Mouse (Mus musculus) CH12.LX (cell line): ENCODE results near the gene Cd96. TPM values are rescaled to one million over a fixed set of nuclear protein-coding genes. Genes with fewer than 3 reads are reported as not detected.

ENCODE experiments used
- DNase-seq: peaks from one replicate; pipeline ENCODE4 v3.0.0-alpha.2; 2013; ENCODE audit errors: extremely low read depth
- H3K27ac ChIP-seq: 2 replicates; pipeline ENCODE4 v1.5.1; 2012; ENCODE audit warnings: low read depth, mild to moderate bottlenecking, control low read depth, moderate library complexity; ENCODE audit not compliant: insufficient read depth
- H3K27me3 ChIP-seq: replicated peaks from 2 replicates; pipeline ENCODE3; 2012; ENCODE audit warnings: inconsistent platforms
- H3K36me3 ChIP-seq, 2 experiments: replicated peaks in 1 of 2; 2 replicates each; pipeline versions ENCODE3 to v1.6.1; 2012; ENCODE audit warnings: inconsistent platforms in 1 of 2, low read length in 1 of 2, mild to moderate bottlenecking in 1 of 2, mixed read lengths in 1 of 2, moderate library complexity in 1 of 2; ENCODE audit not compliant: control insufficient read depth in 1 of 2, insufficient read depth in 1 of 2
- H3K4me1 ChIP-seq, 2 experiments: 2 replicates each; pipeline ENCODE4 v1.6.1; 2012; ENCODE audit warnings: inconsistent platforms in 1 of 2, moderate library complexity in 1 of 2; ENCODE audit not compliant: insufficient read depth in 2 of 2, control insufficient read depth in 1 of 2
- H3K4me2 ChIP-seq: 2 replicates; pipeline ENCODE4 v1.6.1; 2012; ENCODE audit warnings: low read depth, mild to moderate bottlenecking, control low read depth; ENCODE audit not compliant: poor library complexity, insufficient read depth, severe bottlenecking
- H3K4me3 ChIP-seq, 3 experiments: fragments of 150-350 bp in 1 of 3; sonication (generic) in 1 of 3; replicated peaks in 1 of 3; 2 replicates each; pipeline versions ENCODE3 to v1.5.1; 2011 to 2012; ENCODE audit warnings: low read depth in 2 of 3, low read length in 2 of 3, mild to moderate bottlenecking in 2 of 3, moderate library complexity in 2 of 3, control low read depth in 1 of 3, improper control_type of control experiment in 1 of 3, inconsistent platforms in 1 of 3, mixed read lengths in 1 of 3; ENCODE audit not compliant: poor library complexity in 1 of 3
- H3K79me2 ChIP-seq: replicated peaks from 2 replicates; pipeline ENCODE4 v1.6.1; 2012; ENCODE audit warnings: mild to moderate bottlenecking, moderate library complexity; ENCODE audit not compliant: control insufficient read depth, poor library complexity, insufficient read depth, severe bottlenecking; ENCODE audit errors: extremely low read depth
- H3K9ac ChIP-seq: 2 replicates; pipeline ENCODE4 v1.6.1; 2012; ENCODE audit warnings: low read depth, mild to moderate bottlenecking, control low read depth, moderate library complexity; ENCODE audit not compliant: insufficient read depth
- H3K9me3 ChIP-seq: replicated peaks from 2 replicates; pipeline ENCODE3; 2012; ENCODE audit warnings: low read length, inconsistent platforms, mixed read lengths
- CHD2 ChIP-seq: IDR thresholded peaks from 2 replicates; pipeline ENCODE4 v1.6.1; 2011; ENCODE audit warnings: low read length, improper control_type of control experiment
- CTCF ChIP-seq, 2 experiments: IDR thresholded peaks in 1 of 2; conservative IDR thresholded peaks in 1 of 2; 2 replicates each; pipeline ENCODE4 v1.5.1; 2011 to 2012; ENCODE audit warnings: low read depth in 2 of 2, low read length in 2 of 2, improper control_type of control experiment in 1 of 2, inconsistent platforms in 1 of 2, mild to moderate bottlenecking in 1 of 2, moderate library complexity in 1 of 2
- E2F4 ChIP-seq: IDR thresholded peaks from 2 replicates; pipeline ENCODE4 v1.6.1; 2011; ENCODE audit warnings: low read depth, low read length, improper control_type of control experiment; ENCODE audit not compliant: insufficient replicate concordance
- ELF1 ChIP-seq: IDR thresholded peaks from 2 replicates; pipeline ENCODE4 v1.6.1; 2014; ENCODE audit warnings: low read depth, mild to moderate bottlenecking, inconsistent platforms, low read length, improper control_type of control experiment
- EP300 ChIP-seq: IDR thresholded peaks from 2 replicates; pipeline ENCODE4 v1.6.1; 2011; ENCODE audit warnings: low read length, improper control_type of control experiment
- GABPA ChIP-seq: IDR thresholded peaks from 2 replicates; pipeline ENCODE4 v1.6.1; 2012; ENCODE audit warnings: low read depth, low read length, improper control_type of control experiment, inconsistent platforms; ENCODE audit not compliant: insufficient replicate concordance
- KAT2A ChIP-seq: IDR thresholded peaks from 2 replicates; pipeline ENCODE4 v1.6.1; 2012; ENCODE audit warnings: low read length, improper control_type of control experiment, inconsistent platforms; ENCODE audit not compliant: insufficient replicate concordance
- MAZ ChIP-seq: IDR thresholded peaks from 2 replicates; pipeline ENCODE4 v1.6.1; 2012; ENCODE audit warnings: low read depth, mild to moderate bottlenecking, inconsistent platforms, low read length, improper control_type of control experiment, moderate library complexity
- MYC ChIP-seq: IDR thresholded peaks from 2 replicates; pipeline ENCODE4 v1.6.1; 2011; ENCODE audit warnings: low read depth, mild to moderate bottlenecking, improper control_type of control experiment, low read length
- PAX5 ChIP-seq: IDR thresholded peaks from 2 replicates; pipeline ENCODE4 v1.6.1; 2012; ENCODE audit warnings: low read length, inconsistent platforms, mixed read lengths
- POLR2A ChIP-seq: IDR thresholded peaks from 2 replicates; pipeline ENCODE4 v1.6.1; 2011; ENCODE audit warnings: low read depth, mild to moderate bottlenecking, improper control_type of control experiment, low read length
- POLR2AphosphoS2 ChIP-seq: IDR thresholded peaks from 2 replicates; pipeline ENCODE4 v1.6.1; 2011; ENCODE audit warnings: low read depth, low read length, improper control_type of control experiment
- RCOR1 ChIP-seq: conservative IDR thresholded peaks from 2 replicates; pipeline ENCODE4 v1.6.1; 2012; ENCODE audit warnings: low read depth, mild to moderate bottlenecking, inconsistent platforms, low read length, improper control_type of control experiment
- SMC3 ChIP-seq: IDR thresholded peaks from 2 replicates; pipeline ENCODE4 v1.6.1; 2011; ENCODE audit warnings: low read depth, low read length, improper control_type of control experiment
- TBP ChIP-seq: conservative IDR thresholded peaks from 2 replicates; pipeline ENCODE4 v1.6.1; 2011; ENCODE audit warnings: low read depth, low read length, improper control_type of control experiment
- TCF12 ChIP-seq: IDR thresholded peaks from 2 replicates; pipeline ENCODE4 v1.6.1; 2014; ENCODE audit warnings: low read depth, mild to moderate bottlenecking, inconsistent platforms, low read length, improper control_type of control experiment
- USF1 ChIP-seq: IDR thresholded peaks from 2 replicates; pipeline ENCODE4 v1.6.1; 2014; ENCODE audit warnings: low read depth, mild to moderate bottlenecking, inconsistent platforms, low read length, improper control_type of control experiment
- USF2 ChIP-seq: conservative IDR thresholded peaks from 2 replicates; pipeline ENCODE4 v1.6.1; 2011; ENCODE audit warnings: low read depth, low read length, improper control_type of control experiment
- ZKSCAN1 ChIP-seq: IDR thresholded peaks from 2 replicates; pipeline ENCODE4 v1.6.1; 2012; ENCODE audit warnings: low read depth, inconsistent platforms, low read length, improper control_type of control experiment, borderline replicate concordance
- ZNF384 ChIP-seq: IDR thresholded peaks from 2 replicates; pipeline ENCODE4 v1.6.1; 2012; ENCODE audit warnings: low read depth, low read length, improper control_type of control experiment, inconsistent platforms
- dilution Hi-C: fragments of 300-500 bp; cut with MboI; formaldehyde crosslinking; loops from 2 replicates; pipeline ENCODE4 v1.14.3; 2020; ENCODE audit warnings: low sequenced_read_pairs; ENCODE audit not compliant: extremely low pct_unique_long_range_greater_than_20kb, extremely low pct_ligation_motif_present
- in situ Hi-C: fragments of 300-500 bp; cut with MboI; formaldehyde crosslinking; loops from 3 replicates; pipeline ENCODE4 v1.14.3; 2019; ENCODE audit warnings: low sequenced_read_pairs, low pct_ligation_motif_present, low pct_unique_long_range_greater_than_20kb, mixed read lengths
- polyA plus RNA-seq: library from polyadenylated mRNA; unstranded; fragments of >175 nt; gene quantifications from 2 replicates; pipeline ENCODE4 v1.2.1, GENCODE M21; 2012; ENCODE audit warnings: low read depth; ENCODE audit not compliant: insufficient read length
- total RNA-seq, 2 experiments: library from RNA; depleted of rRNA; stranded (reverse); fragments of 300-350 nt in 1 of 2; fragments of >200 nt in 1 of 2; gene quantifications; 2 replicates each; pipeline ENCODE4 v1.2.3; 2012 to 2014

Gene Cd96
- total and polyA plus RNA-seq, 3 experiments, result 4.4 to 9.7 (median 5.9) TPM

DNA sequence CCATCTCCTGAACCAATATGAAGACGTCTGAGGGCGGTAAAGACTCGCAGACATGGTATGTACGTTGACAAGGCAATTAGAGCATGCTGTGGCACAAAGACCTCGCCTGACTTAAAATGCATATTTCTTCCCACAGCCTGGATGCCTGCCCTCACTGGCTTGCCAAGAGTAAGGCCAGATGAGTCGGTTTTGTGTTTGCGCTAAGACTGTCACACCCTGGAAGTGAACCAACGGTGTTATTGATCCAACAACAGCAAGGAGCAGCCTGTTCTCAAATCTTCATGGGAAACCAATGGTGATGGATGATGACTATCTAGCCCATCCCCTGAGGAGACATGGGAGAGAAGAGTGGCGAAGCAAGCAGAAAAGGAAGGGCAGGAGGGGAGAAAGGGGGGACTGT lies 22.6 kb downstream of the Cd96 start:
- H3K4me2 ChIP-seq, result no peak overlapping the region
- peaks cover 0 to 6% of the 10 kb centered on the region in 2 experiments; a peak in 1 of 4 replicates for H3K4me1 ChIP-seq
- dilution Hi-C loops (no loop called here), in situ Hi-C loops (loop anchor here (10.0 kb wide), 1 partner anchor 103 kb away; no protein-coding TSS in a partner anchor)
- H3K27me3 ChIP-seq, result no peaks in the 10 kb centered on the region
- H3K9me3 ChIP-seq, result peaks cover 34% of the 10 kb centered on the region
- DNase-seq, result no peak
- no peak overlapping the region for H3K4me3 ChIP-seq
- TF ChIP-seq CTCF (conservative IDR thresholded peaks at IDR 0.05 in 1 of 2, IDR thresholded peaks at IDR 0.05 in 1 of 2; ENCODE audit: low read depth in 2 of 2, low read length in 2 of 2), result no peak
- no peak for TF ChIP-seq TBP
- TF ChIP-seq POLR2A, result no peak
- no peak for TF ChIP-seq ZKSCAN1
- TF ChIP-seq RCOR1, result no peak
- TF ChIP-seq USF1, result no peak
- no peak for TF ChIP-seq PAX5
- no peak for TF ChIP-seq GABPA
- no peak for TF ChIP-seq ZNF384
- TF ChIP-seq USF2, result no peak
- TF ChIP-seq SMC3, result no peak
- TF ChIP-seq KAT2A, result no peak
- no peak for TF ChIP-seq TCF12
- no peak for TF ChIP-seq E2F4
- TF ChIP-seq EP300, result no peak
- TF ChIP-seq ELF1, result no peak
- TF ChIP-seq MYC, result no peak
- TF ChIP-seq POLR2AphosphoS2, result no peak
- TF ChIP-seq CHD2, result no peak
- TF ChIP-seq, all 38 proteins: peak for 0
- Histone ChIP-seq H3K79me2 (no peaks in the 10 kb centered on the region), H3K9ac (no peak overlapping the region), H3K27ac (no peak overlapping the region), H3K36me3 (no peaks in the 10 kb centered on the region)

- Histone ChIP-seq H3K9me3 (peaks cover 30% of the 10 kb centered on the region), H3K36me3 (no peaks in the 10 kb centered on the region), H3K4me1 (no peaks in the 10 kb centered on the region), H3K27me3 (no peaks in the 10 kb centered on the region), H3K79me2 (no peaks in the 10 kb centered on the region), H3K4me2 (no peak overlapping the region), H3K9ac (no peak overlapping the region), H3K27ac (no peak overlapping the region), H3K4me3 (no peak overlapping the region)
- TF ChIP-seq SMC3, result no peak
- TF ChIP-seq MYC, result no peak
- TF ChIP-seq MAZ, result no peak
- no peak for TF ChIP-seq ZKSCAN1
- DNase-seq, result no peak
- dilution Hi-C loops, result no loop called here
- in situ Hi-C loops, result loop anchor here (10.0 kb wide), 1 partner anchor 100 kb away; no protein-coding TSS in a partner anchor
Observed at GRCm38 (mm10) chr16:46094478-46094877, 25.6 kb downstream of the Cd96 start.
